Mouse (Mus musculus): Measurements from ENCODE around the gene Sbno1. TPM values are rescaled to one million over a fixed set of nuclear protein-coding genes. Genes with fewer than 3 reads are reported as not detected.

Gene Sbno1
- total RNA-seq, 2 experiments from 2014 or later, result 133 to 135 TPM

DNA sequence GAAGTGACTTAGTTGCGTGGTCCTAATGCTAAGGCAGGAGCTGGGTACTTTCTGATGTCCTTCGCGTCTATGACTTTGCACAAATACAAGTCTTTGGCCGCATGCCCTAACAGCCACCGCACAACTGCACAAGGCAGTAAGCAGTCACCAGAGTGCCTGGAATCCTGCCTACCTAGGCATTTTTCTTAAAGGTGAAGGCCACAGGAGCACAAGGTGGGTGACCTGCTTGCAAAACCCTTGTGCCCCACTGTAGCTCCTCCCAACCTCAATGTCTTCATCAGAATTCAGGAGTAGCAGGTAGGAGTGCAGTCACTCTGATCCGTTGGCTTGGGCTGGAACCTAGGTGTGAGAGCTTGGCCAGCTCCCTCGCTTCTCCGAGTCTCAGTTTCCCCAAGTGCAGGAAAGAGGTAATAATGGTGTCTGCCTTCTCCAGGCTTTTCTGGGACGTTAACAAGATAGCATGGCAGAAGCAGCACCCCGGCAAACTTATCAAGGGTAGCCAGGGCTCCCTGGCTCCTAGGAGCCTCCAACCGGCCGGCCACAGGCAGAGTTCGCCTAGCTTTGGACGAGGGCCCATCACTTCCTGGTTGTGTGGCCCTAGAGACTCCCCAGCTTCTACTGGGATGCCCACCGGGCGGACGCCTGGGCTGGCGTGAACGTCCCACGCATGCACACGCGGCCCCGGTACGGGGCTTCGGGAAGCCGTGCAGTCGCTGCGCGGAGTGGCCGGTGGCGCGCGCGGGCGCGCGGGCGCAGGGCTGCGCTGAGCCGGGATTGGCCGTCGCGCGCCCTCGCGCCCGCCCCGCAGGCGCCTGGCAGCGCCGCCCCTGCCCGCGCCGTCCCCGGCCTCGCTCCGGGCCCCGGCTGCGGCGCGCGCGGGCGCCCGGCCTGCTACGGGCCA lies 19.1 kb upstream of the Sbno1 start:
- peak; percentile 66 to 67 for DNase-seq (ENCODE audit: low spot score in 2 of 2)

DNA sequence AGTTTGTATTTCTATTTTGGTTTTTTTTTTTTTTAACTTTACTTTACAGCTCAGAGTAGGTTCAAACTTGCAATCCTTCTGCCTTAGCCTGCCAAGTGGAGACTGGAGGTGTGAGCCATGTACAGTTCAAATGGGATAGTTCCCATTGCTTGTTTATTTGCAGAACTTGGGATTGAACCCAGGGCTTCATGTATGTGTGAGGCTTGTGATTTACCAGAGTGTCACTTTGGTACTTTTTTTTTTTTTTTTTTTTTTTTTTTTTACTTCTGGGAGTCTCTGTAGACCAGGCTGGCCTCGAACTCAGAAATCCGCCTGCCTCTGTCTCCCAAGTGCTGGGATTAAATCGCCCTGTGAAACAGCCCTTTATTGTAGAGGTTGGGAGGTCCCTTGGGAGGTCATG lies 18.4 kb upstream of the Sbno1 start:
- no peak for DNase-seq (ENCODE audit: low spot score in 2 of 2)

DNA sequence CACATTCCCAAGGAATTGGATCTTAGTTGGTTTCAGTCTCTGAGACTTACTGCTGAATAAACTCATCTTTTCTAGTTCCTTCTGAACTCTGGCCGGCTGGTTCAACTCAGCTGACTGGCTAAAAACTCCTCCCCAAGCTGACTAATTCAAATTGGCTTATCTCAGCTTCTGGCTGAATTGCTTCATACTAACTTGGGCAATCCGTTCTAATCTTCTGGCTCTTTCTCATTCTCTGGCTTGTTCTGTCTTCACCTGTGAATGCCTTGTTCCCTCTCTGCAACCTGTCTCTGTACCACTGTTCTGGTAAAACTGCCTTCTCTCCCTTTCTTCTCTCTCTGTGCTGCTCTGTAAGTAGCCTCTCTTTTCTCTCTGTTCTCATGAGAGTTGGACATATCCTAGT lies 16.8 kb upstream of the Sbno1 start:
- DNase-seq (ENCODE audit: low spot score in 2 of 2), result no peak

DNA sequence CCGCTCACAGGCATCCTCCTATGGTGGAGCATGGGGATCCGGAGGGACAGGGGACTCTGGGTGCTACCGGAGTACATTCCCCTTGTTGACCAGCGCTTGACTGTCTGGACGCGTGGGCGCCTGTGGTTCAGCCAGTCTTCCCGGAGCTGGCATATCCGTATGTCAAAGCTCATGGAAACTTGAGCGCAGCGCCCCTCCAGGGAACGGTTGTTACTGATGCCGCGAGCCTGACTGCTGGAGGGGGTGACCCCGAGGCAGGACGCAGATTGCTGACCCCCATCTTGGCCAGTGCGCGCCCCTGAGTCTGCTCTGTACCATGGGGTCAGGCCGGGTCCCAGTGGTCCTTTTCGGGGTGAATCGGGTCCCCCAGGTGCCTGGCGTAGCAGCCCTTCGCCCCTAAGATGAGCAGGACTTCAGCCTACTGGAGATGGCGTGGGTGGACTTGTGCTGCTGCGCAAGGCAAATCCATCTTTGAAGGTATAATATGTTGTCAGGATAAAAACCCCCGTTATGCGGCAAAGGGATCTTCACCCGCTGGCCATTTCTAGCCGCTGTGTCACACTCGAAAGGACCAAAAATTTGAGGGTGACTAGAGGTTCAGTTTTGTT lies 14.4 kb upstream of the Sbno1 start:
- no peak for DNase-seq (ENCODE audit: low spot score in 2 of 2)

DNA sequence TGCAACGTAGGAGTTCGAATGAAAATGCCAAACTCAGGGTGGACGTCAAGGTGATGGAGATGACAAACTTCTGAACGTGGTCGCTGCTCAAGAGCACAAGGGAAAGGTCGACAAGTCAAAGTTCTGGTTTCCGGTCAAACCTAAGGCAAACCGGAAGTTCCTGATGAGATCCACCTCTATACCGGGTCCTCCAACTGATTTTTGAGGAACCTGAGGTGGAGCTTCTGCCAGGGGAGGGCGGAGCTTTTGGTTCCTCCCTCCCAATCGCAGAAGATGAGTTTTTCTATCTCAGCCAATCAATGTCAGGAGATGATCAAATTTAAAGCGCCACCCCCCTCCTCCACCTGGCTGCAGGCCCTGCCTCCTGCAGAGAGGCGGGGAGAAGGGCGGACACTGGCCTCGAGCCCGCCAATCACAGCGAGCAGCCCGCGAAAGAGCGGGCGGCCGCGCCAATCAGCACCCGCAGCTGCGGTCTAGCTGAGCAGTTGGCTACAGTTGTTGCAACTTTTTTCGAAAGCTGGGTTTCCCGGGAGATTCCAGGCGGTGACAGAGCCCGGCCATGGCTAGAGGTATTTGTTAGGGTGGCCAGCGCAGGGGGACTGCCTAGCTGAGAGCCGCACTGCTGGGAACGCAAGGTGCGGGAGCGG lies 13.8 kb upstream of the Sbno1 start, which contains the start of gene Kmt5a:
Gene Kmt5a (plus strand): TSS at position 484 of the 647 bp plus-strand sequence.
- DNase-seq (ENCODE audit: low spot score in 2 of 2), result peak; percentile 93 to 96

DNA sequence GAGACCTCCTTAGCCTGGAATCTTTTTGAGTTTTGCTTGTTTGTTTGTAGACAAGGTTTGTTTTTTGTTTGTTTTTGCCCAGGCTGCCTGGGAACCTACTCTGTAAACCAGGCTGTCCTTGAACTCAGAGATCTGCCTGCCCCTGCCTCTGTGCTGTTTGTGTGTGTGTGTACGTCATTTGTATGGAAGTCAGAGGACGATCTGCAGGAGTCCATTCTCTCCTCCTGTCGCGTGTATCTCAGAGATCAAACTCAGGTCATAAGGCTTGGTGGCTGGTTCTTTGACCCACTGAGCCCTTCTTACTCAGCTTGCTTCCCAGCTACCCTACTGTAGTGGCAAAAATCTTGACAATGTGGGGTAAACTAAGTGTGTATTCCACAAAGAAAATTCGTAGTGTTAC lies 12.9 kb upstream of the Sbno1 start:
- no peak for DNase-seq (ENCODE audit: low spot score in 2 of 2)

DNA sequence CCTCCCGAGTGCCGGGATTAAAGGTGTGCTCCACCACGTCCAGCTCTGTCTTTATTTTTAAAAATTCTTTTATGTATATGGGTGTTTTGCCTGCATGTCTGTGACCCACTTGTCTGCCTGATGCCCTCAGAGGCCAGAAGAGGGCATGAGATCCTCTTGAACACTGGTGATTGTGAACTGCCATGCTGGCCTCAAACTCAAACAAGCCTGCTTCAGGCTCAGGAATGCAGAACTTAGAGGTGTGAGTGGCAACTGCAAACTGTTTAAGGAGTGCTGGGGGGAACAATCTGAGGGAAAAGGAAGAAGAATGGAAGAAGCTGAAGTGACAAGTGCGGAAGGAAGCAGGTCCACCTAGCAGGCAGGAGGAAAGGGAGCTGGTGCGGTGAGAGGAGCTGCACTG lies 12.4 kb upstream of the Sbno1 start:
- no peak for DNase-seq (ENCODE audit: low spot score in 2 of 2)

DNA sequence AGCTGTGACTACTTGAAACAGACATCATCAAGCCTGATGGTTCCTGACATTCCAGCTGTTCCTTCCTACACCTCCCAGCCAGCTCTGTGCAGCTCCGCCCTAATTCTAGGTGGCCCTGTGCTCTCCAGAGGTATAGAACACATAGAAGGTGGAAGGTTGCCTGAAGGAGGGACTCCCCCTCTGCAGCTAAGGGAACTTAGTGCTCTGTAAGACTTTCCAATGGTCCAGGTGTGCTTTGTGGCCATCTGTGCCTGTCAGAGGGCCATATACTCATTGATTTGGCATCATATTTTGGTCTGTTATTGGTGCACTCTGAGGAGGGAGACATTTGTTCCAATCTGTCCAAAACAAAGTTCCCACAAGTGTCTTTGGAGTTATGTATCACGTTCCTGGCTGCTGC lies 7.2 kb upstream of the Sbno1 start:
- no peak for DNase-seq (ENCODE audit: low spot score in 2 of 2)

DNA sequence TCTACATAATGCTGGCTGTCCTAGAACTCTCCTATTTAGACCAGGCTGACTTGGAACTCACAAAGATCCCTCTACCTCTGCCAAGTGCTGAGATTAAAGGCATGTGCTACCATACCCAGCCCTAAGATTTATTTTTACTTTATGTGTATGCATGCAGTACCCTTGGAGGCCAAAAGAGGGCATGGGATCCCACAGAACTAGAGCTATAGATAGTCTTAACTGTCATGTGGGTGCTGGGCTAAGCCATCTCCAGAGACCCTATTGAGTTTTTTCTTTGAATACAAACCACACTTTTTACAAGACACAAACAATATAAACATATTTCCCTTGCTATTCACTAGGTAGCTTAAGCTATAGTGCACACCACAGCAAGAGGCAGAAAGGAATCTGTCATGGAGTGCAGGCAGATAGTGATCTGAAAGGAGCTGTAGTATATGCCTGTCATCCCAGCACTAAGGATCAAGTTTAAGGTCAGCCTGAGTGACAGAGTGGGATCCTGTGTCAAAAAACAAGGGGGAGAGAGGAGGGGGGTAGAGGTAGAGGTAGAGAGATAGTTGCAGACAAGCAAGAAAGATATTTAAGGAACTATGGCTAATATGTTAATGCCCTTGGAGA lies 6.7 kb upstream of the Sbno1 start:
- peak in 1 of 2 experiments; percentile 85 for DNase-seq (ENCODE audit: low spot score in 2 of 2)

DNA sequence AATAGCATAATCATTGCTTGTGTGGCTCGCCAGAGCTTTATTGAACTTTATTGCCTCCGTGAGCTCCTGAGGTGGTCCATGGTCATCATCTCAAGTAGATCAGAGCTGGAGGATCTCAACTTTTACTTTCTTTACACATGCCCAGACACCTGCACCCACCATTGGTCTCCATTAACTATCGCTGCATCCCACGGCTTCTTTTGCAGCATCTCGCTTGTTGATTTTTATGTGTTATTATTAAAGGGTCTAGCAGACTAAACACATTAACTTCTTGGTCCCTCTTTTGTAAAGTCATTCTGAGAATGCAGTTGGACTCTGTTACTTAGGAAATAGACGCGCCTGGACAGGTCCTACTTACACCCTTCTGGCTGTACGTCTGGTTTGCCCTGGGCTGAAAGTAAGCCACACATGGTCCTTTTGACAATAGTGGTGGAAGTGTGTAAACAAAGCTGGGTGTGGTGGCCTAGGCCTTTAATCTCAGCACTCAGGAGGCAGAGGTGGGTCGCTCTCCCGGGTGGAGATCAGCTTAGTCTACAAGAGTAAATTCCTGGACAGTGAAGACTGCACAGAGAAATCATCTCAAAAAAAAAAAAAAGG lies 772 bp upstream of the Sbno1 start:
- DNase-seq (ENCODE audit: low spot score in 2 of 2), result no peak

DNA sequence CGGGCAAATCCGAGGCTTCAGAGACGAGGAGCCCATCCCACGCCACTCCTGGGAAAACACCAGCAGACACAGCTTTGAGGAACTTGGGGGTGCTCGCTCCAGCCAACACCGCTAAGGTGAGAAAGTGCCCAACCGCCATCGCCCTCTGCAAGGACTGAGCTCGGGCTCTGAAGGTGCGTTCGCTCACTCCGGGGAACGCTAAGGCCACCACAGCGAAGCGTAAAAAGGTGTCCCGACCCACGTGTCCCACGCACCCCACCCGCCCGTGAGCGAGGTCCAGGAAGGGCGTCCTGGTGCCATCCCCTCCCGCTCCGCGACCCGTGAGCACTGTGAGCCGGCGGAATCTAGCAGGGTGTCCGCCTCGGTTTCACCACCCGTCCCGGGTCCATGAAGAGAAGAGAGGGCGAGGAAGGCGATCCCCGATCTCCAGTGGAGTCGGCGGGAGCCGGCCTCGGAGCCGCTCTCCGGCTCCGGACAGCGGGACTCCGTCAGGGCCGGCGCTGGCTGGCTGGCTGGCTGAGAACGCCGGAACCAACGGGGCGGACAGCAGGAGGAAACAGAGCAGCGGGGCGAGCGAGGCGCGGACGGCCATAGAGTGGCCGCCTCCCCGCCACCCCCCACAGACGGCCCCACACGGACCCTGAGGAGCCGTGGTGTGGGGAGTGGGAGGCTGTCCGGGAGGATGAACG lies 934 bp downstream of the Sbno1 start:
- DNase-seq (ENCODE audit: low spot score in 2 of 2), result peak; percentile 28 to 31

DNA sequence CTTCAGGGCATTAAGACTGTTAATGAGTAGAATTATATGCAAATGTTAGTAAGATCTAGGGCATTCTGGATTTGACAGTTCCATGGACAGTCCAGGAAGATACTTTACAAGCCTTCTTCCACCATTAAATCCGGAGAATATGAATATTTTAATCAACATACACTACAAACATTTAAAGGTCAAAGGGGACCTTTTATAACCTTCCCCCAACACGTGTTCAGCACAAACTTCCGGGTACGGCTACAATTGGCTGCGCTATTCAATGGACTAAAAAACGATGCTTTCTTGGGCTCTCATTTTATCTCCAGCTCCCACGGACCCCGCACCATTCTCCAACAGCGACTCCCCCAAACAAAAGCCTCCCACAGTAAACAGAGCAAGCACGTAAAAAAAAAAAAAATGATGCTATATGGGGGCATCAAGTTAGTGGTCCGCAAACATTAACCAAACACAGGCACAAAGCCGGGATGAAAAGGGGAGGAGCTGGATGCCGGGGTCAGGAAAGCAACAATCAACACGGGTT lies 1.5 kb downstream of the Sbno1 start:
- DNase-seq (ENCODE audit: low spot score in 2 of 2), result no peak

DNA sequence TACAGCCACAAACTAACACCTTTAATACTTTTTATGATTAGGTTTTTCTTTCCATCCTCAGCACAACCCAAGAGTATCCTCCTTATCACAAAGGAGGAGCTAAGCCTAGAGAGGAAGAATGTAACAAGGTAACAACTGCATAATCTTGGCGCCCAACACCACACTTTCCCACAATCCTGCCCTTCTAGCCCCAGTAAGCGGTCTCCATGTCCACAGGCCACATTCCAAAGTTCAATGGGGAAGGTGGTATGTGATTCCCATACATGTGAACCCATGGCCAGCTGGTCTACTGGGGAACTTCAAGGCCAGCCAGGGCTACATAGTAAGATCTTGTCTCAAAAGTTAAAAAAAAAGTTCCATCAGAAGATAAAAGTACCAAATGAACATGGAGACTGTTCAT lies 4.0 kb downstream of the Sbno1 start:
- DNase-seq (ENCODE audit: low spot score in 2 of 2), result no peak

DNA sequence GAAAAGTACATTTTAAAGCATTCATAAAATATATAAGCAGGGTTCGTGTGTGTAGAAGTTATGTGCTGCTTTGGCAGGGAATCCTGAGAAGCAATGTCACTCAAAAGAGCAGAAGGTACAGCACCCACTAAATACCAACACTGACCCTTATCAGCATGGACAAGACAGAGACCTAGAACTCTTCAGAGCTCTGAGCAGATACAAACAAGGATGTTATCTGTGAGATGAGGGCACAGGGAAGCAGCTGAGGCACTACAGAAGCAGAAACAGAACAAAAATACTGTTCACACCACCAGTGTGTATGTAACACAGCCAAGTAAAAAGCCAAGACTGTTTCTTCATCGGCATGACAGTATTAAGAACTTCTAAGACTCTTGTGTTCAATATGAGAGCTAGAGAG lies 6.9 kb downstream of the Sbno1 start:
- no peak for DNase-seq (ENCODE audit: low spot score in 2 of 2)

DNA sequence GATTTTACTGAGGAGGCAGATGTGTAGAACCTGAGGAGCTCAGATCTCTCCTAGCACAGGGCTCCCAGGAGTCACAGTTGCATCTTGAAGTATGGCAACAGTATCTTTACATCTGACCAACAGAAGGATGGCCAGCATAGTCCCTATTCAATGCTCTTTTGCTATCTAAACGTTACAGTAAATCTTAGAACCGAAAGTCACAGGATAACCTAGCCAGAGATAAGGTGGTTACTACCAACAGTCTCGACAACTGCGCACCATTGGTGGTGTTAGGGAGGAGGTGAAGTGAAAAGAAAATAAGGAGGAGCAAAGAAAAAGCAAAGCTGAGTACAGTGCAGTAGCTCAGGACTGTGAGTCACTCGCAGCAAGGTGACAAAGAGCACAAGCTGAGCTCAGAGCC lies 13.6 kb downstream of the Sbno1 start:
- DNase-seq (ENCODE audit: low spot score in 2 of 2), result no peak

DNA sequence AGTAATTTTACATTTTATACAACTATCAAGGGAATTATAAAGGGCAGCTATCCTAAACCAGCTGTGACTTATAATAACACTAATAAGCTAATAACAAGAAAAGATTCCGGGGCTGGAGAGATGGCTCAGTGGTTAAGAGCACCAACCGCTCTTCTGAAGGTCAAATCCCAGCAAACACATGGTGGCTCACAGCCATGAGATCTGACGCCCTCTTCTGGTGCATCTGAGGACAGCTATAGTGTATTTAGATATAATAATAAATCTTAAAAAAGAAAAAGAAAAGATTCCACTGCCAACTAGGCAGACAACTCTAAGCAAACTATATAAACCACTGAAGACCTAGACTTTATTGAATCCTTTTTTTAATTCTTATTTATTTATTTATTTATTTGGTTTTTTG lies 15.0 kb downstream of the Sbno1 start:
- DNase-seq (ENCODE audit: low spot score in 2 of 2), result no peak

DNA sequence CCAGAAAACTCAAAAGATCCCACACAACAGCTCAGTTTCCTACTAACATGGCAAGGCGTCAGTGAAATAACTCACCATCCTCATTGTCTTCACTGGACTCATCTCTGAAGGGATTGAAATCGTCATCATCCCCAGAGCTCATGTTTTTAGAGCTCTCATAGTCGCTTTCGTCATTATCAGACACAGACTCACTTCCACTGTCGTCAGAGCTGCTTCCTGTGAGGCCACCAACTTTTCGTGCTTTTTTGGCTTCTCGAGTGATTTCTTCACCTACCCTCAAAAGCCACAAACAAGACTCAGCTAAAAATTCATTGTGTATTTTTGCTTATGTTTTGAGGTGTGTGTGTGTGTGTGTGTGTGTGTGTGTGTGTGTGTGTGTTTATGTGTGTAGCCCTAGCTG lies 32.1 kb downstream of the Sbno1 start:
- no peak for DNase-seq (ENCODE audit: low spot score in 2 of 2)

DNA sequence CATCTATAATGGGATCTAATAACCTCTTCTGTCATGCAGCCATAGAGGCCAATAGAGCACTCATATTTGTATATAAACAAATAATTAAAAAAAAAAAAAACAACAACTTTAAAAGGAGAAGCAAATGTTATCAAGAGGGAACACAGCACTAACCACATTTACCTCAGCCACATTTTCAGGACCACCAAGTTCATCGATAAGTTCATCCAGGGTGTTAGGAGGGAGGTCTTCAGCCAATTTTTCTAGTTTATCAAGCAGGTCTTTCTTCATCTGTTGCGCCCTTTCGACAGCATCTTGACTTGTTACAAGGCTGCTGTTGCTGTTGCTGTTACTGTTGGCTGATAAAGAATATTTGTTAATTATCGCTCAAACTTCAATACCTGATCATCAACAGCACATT lies 33.4 kb downstream of the Sbno1 start:
- DNase-seq (ENCODE audit: low spot score in 2 of 2), result no peak

DNA sequence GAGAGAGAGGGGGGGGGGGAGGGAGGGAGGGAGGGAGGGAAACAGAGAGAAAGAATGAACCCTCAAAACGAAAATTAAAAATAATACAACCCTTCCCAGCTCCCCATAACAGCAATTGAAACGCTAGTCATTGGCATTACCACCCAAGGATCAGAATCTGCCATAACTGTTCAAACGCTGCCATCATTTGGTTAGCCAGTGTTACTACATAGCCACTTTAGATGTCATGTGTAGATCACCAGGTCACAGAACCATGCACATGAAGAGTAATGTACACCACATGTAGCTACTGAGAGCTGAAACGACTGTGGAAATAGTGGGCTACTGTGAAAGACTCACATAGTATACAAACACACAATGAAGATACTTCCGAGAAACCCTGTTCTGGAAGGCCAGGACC lies 37.9 kb downstream of the Sbno1 start:
- DNase-seq (ENCODE audit: low spot score in 2 of 2), result no peak

DNA sequence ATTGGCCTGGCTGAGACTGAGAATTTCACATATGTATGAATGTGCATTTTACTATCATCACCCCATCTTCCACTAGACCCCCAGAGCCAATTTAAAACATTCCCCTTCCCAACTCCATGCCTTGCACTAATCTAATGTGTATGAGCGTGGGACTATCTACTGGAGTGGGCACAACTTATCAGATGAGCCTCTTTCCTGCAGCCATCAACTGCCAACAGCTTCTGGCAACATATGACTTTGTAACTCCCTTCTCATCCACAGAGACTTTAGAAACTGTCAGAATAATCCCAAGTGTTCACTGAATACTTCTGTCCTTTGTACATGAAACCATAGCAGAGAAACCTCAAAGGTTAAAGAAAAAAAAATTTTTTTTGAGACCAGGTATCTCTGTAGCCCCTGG lies 45.7 kb downstream of the Sbno1 start:
- no peak for DNase-seq (ENCODE audit: low spot score in 2 of 2)

DNA sequence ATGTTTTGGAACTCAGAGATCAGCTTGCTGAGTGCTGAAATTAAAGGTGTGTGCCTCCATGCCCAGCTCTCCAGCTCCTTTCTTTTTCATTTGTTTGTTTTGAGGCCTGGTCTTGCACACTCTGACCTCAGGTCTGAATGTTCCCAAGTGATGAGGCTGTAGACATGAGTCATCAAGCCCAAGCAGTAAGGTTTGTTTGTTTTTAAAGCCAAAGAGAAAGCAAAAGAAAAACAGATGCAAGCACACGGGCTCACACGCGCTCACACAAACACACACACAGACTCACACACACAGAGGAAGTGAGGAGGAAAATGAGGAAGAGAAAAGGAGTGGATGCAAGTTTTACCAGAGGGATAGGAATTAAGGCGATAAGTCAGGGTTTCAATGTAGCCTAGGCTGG lies 48.7 kb downstream of the Sbno1 start:
- no peak for DNase-seq (ENCODE audit: low spot score in 2 of 2)

Data from layer of hippocampus, postnatal 14 days (tissue).